Mouse (Mus musculus) embryonic facial prominence, embryonic 11.5 days (tissue): ENCODE results near the gene Gpsm3. TPM values are rescaled to one million over a fixed set of nuclear protein-coding genes. Genes with fewer than 3 reads are reported as not detected.

ENCODE experiments used
- ATAC-seq: fragments of 200-750 bp; cut with Nextera tagmentation; replicated peaks from 2 replicates; pipeline ENCODE4 v1.8.0; 2017; ENCODE audit warnings: low read depth; ENCODE audit not compliant: insufficient number of reproducible peaks, low FRiP score, low TSS enrichment
- DNase-seq: peaks from one replicate; pipeline ENCODE4 v3.0.0-alpha.2; 2015; ENCODE audit warnings: low spot score
- H3K27ac ChIP-seq: fragments of 300-500 bp; sonication (generic); replicated peaks from 2 replicates; pipeline ENCODE4 v1.5.1; 2014; ENCODE audit warnings: mild to moderate bottlenecking, low read depth, low read length, control low read depth
- H3K27me3 ChIP-seq: fragments of 300-500 bp; sonication (generic); 2 replicates; pipeline ENCODE4 v1.6.1; 2014; ENCODE audit warnings: mild to moderate bottlenecking, low read length, moderate library complexity, mixed read lengths; ENCODE audit not compliant: control insufficient read depth, insufficient read depth
- H3K36me3 ChIP-seq: fragments of 300-500 bp; sonication (generic); replicated peaks from 2 replicates; pipeline ENCODE4 v1.6.1; 2014; ENCODE audit warnings: low read depth, mild to moderate bottlenecking, low read length, moderate library complexity, mixed read lengths; ENCODE audit not compliant: control insufficient read depth, insufficient read depth
- H3K4me1 ChIP-seq: fragments of 300-500 bp; sonication (generic); 2 replicates; pipeline ENCODE4 v1.6.1; 2014; ENCODE audit warnings: low read length, mixed read lengths; ENCODE audit not compliant: control insufficient read depth, insufficient read depth
- H3K4me2 ChIP-seq: fragments of 300-500 bp; sonication (generic); 2 replicates; pipeline ENCODE4 v1.6.1; 2014; ENCODE audit warnings: low read depth, mild to moderate bottlenecking, control low read depth, low read length, moderate library complexity
- H3K4me3 ChIP-seq: fragments of 300-500 bp; sonication (generic); 2 replicates; pipeline ENCODE4 v1.5.1; 2014; ENCODE audit warnings: low read depth, low read length, control low read depth
- H3K9ac ChIP-seq: fragments of 300-500 bp; sonication (generic); replicated peaks from 2 replicates; pipeline ENCODE4 v1.6.1; 2014; ENCODE audit warnings: mild to moderate bottlenecking, control low read depth, low read length
- H3K9me3 ChIP-seq: fragments of 300-500 bp; sonication (generic); replicated peaks from 2 replicates; pipeline ENCODE4 v1.6.1; 2016; ENCODE audit warnings: mild to moderate bottlenecking, low read length, inconsistent platforms, mixed read lengths; ENCODE audit not compliant: control insufficient read depth
- WGBS: fragments of 180-500 bp; shearing (Covaris S2); extraction: QIAGEN DNeasy Blood & Tissue Kit; methylation state at CpG from one replicate; pipeline ENCODE4 v1.1.7; 2014; 5-methylcytosine and 5-hydroxymethylcytosine counted together
- polyA plus RNA-seq: library from polyadenylated mRNA; unstranded; fragments of >200 nt; fragmentation: Nextera tagmentation; extraction: Ambion mirVana; gene quantifications from 2 replicates; pipeline ENCODE4 v1.2.1, GENCODE M21; 2014

The Gpsm3 gene
- polyA plus RNA-seq, 1 experiment from 2014 or later: 5.5 TPM

- no peaks in the 10 kb centered on the region for H3K36me3 ChIP-seq
- no peak for DNase-seq
- H3K9me3 ChIP-seq: no peaks in the 10 kb centered on the region
- ATAC-seq: no peak
- H3K4me1 ChIP-seq: peaks cover 27% of the 10 kb centered on the region
- 49% methylated on average over 3 of the region's 3 CpGs for WGBS
- no peaks in the 10 kb centered on the region for H3K27me3 ChIP-seq
- no peak overlapping the region for H3K9ac ChIP-seq
- H3K27ac ChIP-seq: no peak overlapping the region
- no peak overlapping the region for H3K4me3 ChIP-seq
- no peak overlapping the region for H3K4me2 ChIP-seq
These were observed 839 bp upstream of the Gpsm3 start for GRCm38 (mm10) chr17:34588767-34589166.

GRCm38 (mm10) chr17:34589206-34589605 is 400 bp upstream of the Gpsm3 start:
- Histone ChIP-seq H3K4me3 (no peak overlapping the region), H3K27ac (no peak overlapping the region), H3K4me2 (no peak overlapping the region), H3K36me3 (no peaks in the 10 kb centered on the region), H3K9ac (no peak overlapping the region), H3K4me1 (peaks cover 32% of the 10 kb centered on the region), H3K27me3 (no peaks in the 10 kb centered on the region), H3K9me3 (no peaks in the 10 kb centered on the region)
- DNase-seq: no peak
- no peak for ATAC-seq
- WGBS: 43% methylated on average over 7 of the region's 7 CpGs

- Histone ChIP-seq H3K36me3 (peaks cover under 1% of the 10 kb centered on the region; the same call in 1 of the 2 replicates), H3K4me1 (peaks cover 37% of the 10 kb centered on the region), H3K4me3 (0 out of 2 replicates have a peak overlapping the region, but pooled peaks have one; percentile 15), H3K27me3 (no peaks in the 10 kb centered on the region), H3K9me3 (no peaks in the 10 kb centered on the region), H3K4me2 (no peak overlapping the region), H3K27ac (peak overlapping the region; percentile 99), H3K9ac (no peak overlapping the region)
- 45% methylated on average over 14 of the region's 15 CpGs for WGBS
- DNase-seq (no peak), ATAC-seq (no peak)
These were observed 765 bp downstream of the Gpsm3 start for GRCm38 (mm10) chr17:34590154-34590987.

- H3K27ac ChIP-seq: peak within 1 kb of the TSS; percentile 99
- peak within 1 kb of the TSS; percentile 98 for H3K9ac ChIP-seq
- H3K4me3 ChIP-seq: peak within 1 kb of the TSS; percentile 91
- ATAC-seq (0 out of 2 replicates have a peak, but pooled peaks have one; percentile 7), DNase-seq (peak; percentile 60)
- H3K4me1 ChIP-seq: peaks cover 33% of the 10 kb centered on the region
- H3K9me3 ChIP-seq: no peaks in the 10 kb centered on the region
- 3% methylated on average over 21 of the region's 21 CpGs for WGBS
- no peaks in the 10 kb centered on the region for H3K27me3 ChIP-seq
- peak within 1 kb of the TSS; percentile 93 for H3K4me2 ChIP-seq
- peaks cover 3% of the 10 kb centered on the region; the same call in 1 of the 2 replicates for H3K36me3 ChIP-seq
These were observed 1.7 kb downstream of the Gpsm3 start, which contains the start of gene Pbx2 for GRCm38 (mm10) chr17:34591029-34591993. TSS of gene Pbx2 (plus strand) at chr17:34591266.

- peaks cover 33% of the 10 kb centered on the region for H3K4me1 ChIP-seq
- ATAC-seq (0 out of 2 replicates have a peak, but pooled peaks have one; percentile 27), DNase-seq (peak; percentile 94)
- H3K9ac ChIP-seq: peak overlapping the region; percentile 98
- H3K9me3 ChIP-seq: no peaks in the 10 kb centered on the region
- WGBS: 2% methylated on average over 30 of the region's 35 CpGs
- peaks cover 3% of the 10 kb centered on the region; the same call in 1 of the 2 replicates for H3K36me3 ChIP-seq
- H3K27me3 ChIP-seq: no peaks in the 10 kb centered on the region
- H3K4me3 ChIP-seq: peak overlapping the region; percentile 91
- H3K4me2 ChIP-seq: peak overlapping the region; percentile 93
- H3K27ac ChIP-seq: peak overlapping the region; percentile 99
These were observed 2.4 kb downstream of the Gpsm3 start for GRCm38 (mm10) chr17:34591994-34592375.

GRCm38 (mm10) chr17:34592581-34593549 is 3.3 kb downstream of the Gpsm3 start:
- ATAC-seq: no peak

More at GRCm38 (mm10) chr17:34592581-34593549, 3.3 kb downstream of the Gpsm3 start:
- Histone ChIP-seq H3K27me3 (no peaks in the 10 kb centered on the region), H3K4me2 (peak overlapping the region; percentile 93), H3K36me3 (peaks cover 3% of the 10 kb centered on the region; the same call in 1 of the 2 replicates), H3K27ac (peak overlapping the region; percentile 99), H3K4me1 (peaks cover 34% of the 10 kb centered on the region), H3K4me3 (peak overlapping the region; percentile 91), H3K9me3 (no peaks in the 10 kb centered on the region), H3K9ac (peak overlapping the region; percentile 98)
- under 1% methylated on average over 30 of the region's 32 CpGs for WGBS
- peak; percentile 63 for DNase-seq
